Mouse (Mus musculus) gastrocnemius, postnatal 4 days (tissue): ENCODE results near the gene Ptgds. TPM values are rescaled to one million over a fixed set of nuclear protein-coding genes. Genes with fewer than 3 reads are reported as not detected.
A peak's percentile ranks its signal among the peaks of the same experiment; 100 is the strongest.

Experiments
- DNase-seq, 2 experiments: peaks; one replicate each; pipeline ENCODE4 v3.0.0; 2021 to 2022; ENCODE audit warnings: low spot score in 2 of 2, mixed read lengths in 2 of 2
- total RNA-seq, 2 experiments: library from RNA; stranded (reverse); gene quantifications; 2 replicates each; pipeline ENCODE4 v1.2.3; 2021

The Ptgds gene
- total RNA-seq, 2 experiments from 2014 or later, result 2.9 to 3.9 TPM

- DNase-seq, result no peak
Measured at GRCm38 (mm10) chr2:25482969-25483368, 13.1 kb upstream of the Ptgds start.

DNA sequence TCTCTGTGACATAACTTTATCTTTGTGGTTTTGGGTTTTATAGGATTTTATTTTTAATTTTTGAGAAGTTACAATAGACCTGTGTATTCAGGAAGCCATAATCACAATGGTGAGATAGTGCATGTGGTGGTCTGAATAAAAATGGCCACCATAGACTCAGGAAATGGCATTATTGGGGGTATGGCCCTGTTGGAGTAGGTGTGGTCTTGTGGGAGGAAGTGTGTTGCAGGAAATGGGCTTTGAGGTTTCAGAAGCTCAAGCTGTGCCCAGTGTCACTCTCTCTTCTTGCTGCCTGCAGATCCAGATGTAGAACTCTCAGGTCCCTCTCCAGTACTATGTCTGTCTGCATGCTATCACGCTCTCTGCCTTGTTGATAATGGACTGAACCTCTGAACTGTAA lies 10.7 kb upstream of the Ptgds start:
- no peak for DNase-seq

DNA sequence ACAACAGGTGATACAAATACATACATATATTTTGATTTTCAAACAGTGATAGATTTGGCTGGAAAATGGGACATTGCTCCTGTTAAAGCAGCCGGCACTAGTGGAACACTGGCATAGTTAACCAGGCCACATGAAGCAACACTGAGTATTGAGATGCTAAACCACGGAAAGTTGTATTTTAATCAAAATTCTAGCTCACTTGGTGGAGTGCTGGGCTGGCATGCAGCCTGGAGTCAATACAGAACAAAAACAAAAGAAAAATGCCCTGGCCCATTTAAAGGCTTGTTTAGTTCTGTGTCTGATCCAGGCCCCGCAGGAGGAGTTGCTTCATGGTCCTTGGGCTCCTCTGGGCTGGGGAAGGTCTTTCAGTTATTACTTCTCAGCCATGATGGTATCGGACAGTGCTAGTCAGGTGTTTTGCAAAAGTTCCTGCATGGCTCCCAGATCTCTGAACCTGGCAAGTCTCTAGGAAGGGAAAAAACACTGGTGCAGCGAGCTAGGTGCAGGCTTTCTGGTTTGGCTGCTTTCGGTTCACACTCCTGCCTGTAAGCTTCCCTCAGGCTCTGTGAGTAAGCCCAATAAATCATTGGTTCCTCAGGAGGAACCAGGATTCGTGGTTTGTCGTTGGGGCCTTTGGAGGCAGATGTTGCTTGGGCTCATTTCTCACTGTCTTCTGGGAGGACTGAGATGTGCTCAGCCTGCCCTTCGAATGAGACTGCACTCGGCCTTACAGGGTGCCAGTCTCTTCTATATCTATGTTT lies 9.9 kb upstream of the Ptgds start:
- DNase-seq, result no peak

DNA sequence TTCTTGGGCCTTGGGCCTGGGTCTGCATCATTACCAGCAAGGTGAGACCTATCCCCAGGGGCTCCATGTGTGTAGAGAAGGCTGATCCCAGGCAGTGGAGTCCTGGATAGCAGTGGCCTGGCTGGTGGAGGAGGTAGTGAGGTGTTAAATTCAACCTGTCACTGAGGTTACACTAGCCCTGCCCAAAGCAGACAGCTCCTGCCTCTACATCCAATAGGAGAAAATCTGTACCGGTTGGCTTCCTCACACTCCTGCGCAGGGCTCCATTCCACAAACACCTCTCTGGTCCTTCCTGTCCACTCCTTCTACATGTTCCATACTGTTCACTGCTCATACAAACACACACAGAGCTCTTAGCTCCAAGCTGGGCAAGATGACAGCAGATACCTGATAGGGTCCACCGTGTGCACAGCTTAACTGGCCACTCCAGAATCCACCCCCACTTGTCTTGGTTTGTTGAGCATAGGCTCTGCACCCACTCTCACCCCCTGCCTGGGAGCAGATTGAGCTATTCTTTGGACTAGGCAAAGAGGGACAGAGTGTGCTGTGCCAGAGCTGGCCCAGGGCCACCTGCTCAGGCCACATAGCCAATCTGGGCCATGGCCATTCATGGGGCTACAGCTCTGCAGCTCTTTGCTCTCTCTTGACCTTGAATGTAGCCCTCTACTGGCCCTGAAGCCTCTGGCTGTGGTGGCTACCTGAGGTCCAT lies 8.3 kb upstream of the Ptgds start:
- no peak for DNase-seq

- DNase-seq, result no peak
Measured at GRCm38 (mm10) chr2:25477541-25477940, 7.7 kb upstream of the Ptgds start.

GRCm38 (mm10) chr2:25472550-25472949 lies 2.7 kb upstream of the Ptgds start:
- no peak for DNase-seq

- DNase-seq, result no peak
Measured at GRCm38 (mm10) chr2:25468962-25469915, 607 bp downstream of the Ptgds start.

DNA sequence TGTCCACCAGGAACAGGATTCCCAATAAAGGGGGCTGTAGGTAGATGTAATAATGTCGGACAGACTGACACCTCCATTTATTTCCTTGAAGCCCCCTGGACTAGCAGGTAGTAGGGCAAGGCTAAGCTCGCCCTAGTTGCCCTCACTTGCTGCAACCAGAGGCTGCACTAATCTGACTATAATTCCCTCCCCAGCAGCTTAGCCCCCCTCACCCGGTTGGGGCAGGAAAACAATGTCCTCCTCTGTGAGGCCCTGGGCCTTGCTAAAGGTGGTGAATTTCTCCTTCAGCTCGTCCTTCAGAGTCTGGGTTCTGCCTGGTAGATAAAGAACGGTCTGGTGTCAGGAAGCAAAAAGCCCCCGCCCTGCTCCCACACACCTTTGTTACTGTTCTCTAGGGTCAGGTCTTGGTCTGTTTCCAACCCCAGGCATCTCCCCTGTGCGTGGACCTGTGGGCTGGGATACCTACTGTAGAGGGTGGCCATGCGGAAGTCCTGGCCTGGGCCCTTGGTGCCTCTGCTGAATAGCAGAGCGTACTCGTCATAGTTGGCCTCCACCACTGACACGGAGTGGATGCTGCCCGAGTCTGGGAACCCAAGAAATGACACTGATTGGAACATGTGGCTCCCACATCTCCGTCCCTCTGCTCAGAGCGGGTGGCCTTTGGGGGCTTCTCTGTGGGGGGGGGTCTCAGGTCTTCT lies 2.1 kb downstream of the Ptgds start:
- DNase-seq, result no peak

DNA sequence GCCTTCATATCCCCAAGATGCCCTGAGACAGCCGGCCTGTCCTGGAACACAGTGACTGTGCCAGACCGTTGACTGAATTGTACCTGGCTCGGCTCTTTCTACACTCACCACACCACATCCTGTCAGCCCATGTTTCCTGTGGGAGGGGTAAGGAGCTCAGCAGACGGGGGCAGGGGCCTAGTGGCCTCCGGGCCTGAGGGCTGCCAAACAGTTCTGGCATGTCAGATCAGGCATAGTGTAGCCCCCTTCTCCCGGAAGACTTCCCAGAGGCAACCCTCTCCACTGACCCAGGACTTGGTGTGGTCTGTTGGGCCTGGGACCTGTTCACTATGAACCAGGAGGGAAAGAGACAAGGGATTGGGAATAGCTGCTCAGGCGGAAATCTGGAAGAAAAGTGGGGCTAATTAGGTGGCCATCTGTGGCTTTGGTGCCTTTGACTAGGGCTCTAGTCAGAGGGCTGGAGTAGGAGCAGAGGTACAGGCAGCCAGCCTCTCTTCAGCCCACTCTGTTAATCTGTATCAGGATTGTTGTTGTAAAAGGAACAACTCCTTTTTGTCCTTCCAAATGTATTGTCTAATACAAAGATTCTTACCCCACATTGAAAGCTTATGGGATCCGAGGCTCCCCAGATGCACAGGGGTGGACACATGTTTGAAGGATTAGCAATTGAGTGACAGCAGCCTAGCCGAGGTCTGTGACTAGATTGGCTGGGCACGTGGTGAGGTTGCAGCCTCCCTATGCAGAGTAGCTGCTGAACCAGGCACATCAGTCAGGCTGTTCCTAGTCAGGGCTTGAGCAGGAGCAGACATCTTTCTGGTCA lies 3.8 kb downstream of the Ptgds start:
- no peak for DNase-seq

DNA sequence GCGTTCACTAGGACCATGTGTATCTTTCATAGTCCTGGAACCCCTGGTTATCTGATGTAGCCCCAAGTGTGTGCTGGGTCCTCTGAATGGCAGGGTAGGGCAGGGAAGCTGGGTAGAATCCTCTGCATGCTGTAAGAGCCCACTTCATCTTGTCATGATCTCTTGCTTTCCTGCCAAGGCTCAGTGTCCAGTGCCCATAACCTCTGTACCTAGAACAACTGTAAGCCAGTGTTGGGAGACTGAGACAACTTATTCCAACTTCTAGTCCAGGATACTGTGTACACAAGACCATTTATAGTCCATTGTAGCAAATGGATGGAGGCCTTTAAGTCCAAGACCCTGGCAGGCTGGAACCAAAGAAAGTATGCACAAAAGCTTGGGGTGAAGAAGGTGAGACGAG lies 4.6 kb downstream of the Ptgds start:
- no peak for DNase-seq

DNA sequence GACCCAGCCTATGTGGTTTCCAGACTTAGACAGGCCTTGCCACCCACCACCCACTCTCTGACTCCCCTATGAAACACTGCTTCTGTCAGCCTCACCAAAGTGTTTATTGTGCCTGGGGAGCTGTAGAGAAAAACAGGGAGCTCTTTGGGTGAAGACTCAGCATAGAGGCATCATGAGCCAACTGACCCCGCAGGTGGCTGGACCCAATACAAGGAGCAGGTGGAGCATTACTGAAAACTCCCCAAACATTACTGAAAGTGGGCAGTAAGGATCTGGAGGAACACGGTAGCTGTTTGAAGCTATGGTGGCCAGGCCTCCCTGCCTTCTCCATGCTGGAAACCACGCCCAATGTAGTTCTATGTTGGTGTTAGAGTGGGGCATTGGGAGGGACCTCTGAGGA lies 6.2 kb downstream of the Ptgds start:
- no peak for DNase-seq

DNA sequence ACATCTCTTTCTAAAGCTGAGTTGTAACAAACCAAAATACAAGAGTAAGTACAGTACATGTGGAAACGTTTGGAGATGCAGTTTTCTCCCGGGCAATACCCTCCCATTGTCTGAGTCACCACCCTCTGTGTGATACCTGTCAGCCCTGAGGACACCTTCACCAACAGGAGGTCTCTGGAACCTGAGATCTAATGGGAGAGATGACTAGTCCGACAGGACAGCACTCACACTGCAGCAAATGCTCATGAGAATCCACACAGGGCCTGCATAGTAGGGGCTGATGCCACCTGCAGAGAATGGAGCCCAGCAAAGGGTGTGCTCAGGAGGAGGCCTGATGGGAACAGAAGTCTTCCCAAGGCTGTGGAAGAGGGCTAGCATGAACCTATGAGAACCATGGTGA lies 8.4 kb downstream of the Ptgds start:
- DNase-seq, result no peak

DNA sequence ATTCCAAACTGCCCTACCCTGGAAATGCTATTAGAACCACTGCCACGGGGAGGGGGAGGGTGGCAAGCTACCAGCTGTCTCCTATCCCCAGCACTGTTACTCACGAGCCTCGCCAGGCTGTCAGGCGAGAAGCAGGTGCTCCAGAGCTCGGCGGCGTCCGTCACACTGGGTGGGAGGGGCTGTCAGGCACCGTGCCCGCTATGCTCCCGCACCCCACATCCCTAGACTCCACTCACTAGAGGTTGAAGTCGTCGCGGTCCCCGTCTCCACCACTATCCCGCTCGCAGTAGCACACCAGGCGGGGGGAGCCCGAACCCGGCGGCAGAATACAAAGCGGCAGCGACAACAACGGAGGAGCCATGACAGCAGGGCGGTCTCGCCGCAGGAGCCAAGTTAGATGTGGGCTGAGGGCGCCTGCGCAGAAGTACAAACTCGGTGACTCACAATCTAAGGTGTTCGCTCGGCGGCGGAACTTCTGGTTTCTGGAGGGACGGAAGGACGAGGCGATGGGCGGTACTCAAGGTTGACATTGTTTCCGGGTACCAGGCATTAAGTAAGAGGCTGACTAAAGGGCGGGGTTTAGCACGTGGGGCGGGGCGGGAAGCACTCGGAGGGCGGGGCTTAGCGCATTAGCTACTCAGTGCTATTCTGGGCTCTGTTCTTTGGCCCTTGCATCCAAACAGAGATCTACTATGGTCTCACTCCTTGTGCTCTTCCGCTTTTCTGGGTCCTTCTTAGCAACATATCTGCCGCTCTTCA lies 9.1 kb downstream of the Ptgds start, which contains the start of gene Paxx:
TSS of gene Paxx (minus strand) at position 544 of the 759 bp plus-strand sequence.
- DNase-seq, result peak; percentile 79 to 91

GRCm38 (mm10) chr2:25460135-25460534 lies 9.7 kb downstream of the Ptgds start:
- no peak for DNase-seq

GRCm38 (mm10) chr2:25458911-25459310 lies 10.9 kb downstream of the Ptgds start:
- peak; percentile 59 to 71 for DNase-seq

- DNase-seq, result no peak
Measured at GRCm38 (mm10) chr2:25457022-25457896, 12.6 kb downstream of the Ptgds start.

DNA sequence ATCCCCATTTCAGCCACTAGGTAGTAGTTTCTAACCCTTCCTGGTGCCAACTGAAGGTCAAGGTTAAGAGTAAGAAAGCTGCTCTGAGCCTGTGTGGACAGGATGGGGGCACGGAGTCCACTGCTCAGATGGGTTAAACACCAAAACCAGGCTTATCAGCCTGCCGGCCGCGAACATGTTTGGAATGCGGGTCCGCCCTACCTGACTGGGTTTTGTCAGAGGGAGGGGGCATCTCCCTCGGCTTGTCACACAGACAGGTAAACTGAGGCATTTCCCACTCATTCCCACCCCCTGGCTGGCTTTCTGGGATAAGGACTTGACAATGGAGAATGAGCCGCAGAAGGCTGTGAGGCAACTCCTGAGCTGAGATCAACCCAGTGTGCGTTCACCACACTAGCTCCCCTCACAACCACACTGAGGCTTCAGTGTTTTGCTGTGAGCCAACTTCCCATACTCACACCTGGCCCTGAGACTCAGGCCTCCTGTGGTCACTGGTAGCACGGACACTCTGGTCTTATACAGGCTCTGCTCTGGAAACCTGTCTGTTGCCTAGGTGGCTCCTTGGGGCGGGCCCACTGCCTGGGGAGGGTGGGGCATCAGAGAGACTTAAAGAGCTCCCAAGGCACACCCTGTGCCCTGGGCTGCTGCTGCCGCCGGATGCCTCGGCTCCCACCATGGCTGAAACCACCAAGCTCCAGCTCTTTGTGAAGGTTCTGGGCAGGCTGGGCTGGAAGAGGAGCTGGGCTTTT lies 13.5 kb downstream of the Ptgds start, which contains the start of gene Clic3:
TSS of gene Clic3 (plus strand) at position 634 of the 749 bp plus-strand sequence.
- DNase-seq, result no peak
